Mouse (Mus musculus): ENCODE data around the gene Gabarapl2. TPM values are rescaled to one million over a fixed set of nuclear protein-coding genes. Genes with fewer than 3 reads are reported as not detected.
A peak's percentile ranks its signal among the peaks of the same experiment; 100 is the strongest.

Gene Gabarapl2
- polyA plus RNA-seq, 1 experiment from 2014 or later: 182 TPM

- no peak within 1 kb of the TSS for H3K27ac ChIP-seq (replicated peaks; ENCODE audit: low read depth, low read length)
- DNase-seq (ENCODE audit: low spot score): peak; percentile 60
- ATAC-seq (ENCODE audit: insufficient number of reproducible peaks, low FRiP score, low TSS enrichment, low read depth): peak; percentile 11; the same call in 1 of the 2 replicates
These were observed 30.7 kb upstream of the Gabarapl2 start, which contains the start of gene Chst5 for GRCm38 (mm10) chr8:111909621-111910450. Gene Chst5, minus strand, starts transcription at chr8:111910447.

GRCm38 (mm10) chr8:111911572-111911971 lies 28.9 kb upstream of the Gabarapl2 start:
- H3K27me3 ChIP-seq (ENCODE audit: control insufficient read depth, insufficient read depth, low read length): peaks cover 14% of the 10 kb centered on the region

More at GRCm38 (mm10) chr8:111909621-111910450, 30.7 kb upstream of the Gabarapl2 start, which contains the start of gene Chst5:
- Histone ChIP-seq H3K4me2 (ENCODE audit: low read depth, severe bottlenecking) (peak within 1 kb of the TSS; percentile 40), H3K9me3 (ENCODE audit: control insufficient read depth, low read length) (no peaks in the 10 kb centered on the region), H3K4me3 (ENCODE audit: low read depth, low read length) (peak within 1 kb of the TSS; percentile 35), H3K9ac (ENCODE audit: low read length) (peak within 1 kb of the TSS; percentile 36; the same call in 1 of the 2 replicates), H3K36me3 (ENCODE audit: control insufficient read depth, insufficient read depth, low read length) (no peaks in the 10 kb centered on the region), H3K4me1 (ENCODE audit: control insufficient read depth, insufficient read depth, low read length) (no peaks in the 10 kb centered on the region), H3K27me3 (ENCODE audit: control insufficient read depth, insufficient read depth, low read length) (peaks cover 14% of the 10 kb centered on the region)
- 4% methylated on average over 47 of the region's 47 CpGs for WGBS

GRCm38 (mm10) chr8:111912860-111913432 lies 27.6 kb upstream of the Gabarapl2 start:
- Histone ChIP-seq H3K27me3 (ENCODE audit: control insufficient read depth, insufficient read depth, low read length) (peaks cover 14% of the 10 kb centered on the region), H3K4me1 (ENCODE audit: control insufficient read depth, insufficient read depth, low read length) (no peaks in the 10 kb centered on the region), H3K36me3 (ENCODE audit: control insufficient read depth, insufficient read depth, low read length) (no peaks in the 10 kb centered on the region), H3K4me3 (ENCODE audit: low read depth, low read length) (no peak overlapping the region), H3K9ac (ENCODE audit: low read length) (no peak overlapping the region), H3K4me2 (ENCODE audit: low read depth, severe bottlenecking) (no peak overlapping the region), H3K9me3 (ENCODE audit: control insufficient read depth, low read length) (no peaks in the 10 kb centered on the region), H3K27ac (replicated peaks; ENCODE audit: low read depth, low read length) (no peak overlapping the region)
- 49% methylated on average over 12 of the region's 12 CpGs for WGBS
- ATAC-seq (ENCODE audit: insufficient number of reproducible peaks, low FRiP score, low TSS enrichment, low read depth) (no peak; the same call in 1 of the 2 replicates), DNase-seq (ENCODE audit: low spot score) (peak; percentile 34)

More at GRCm38 (mm10) chr8:111911572-111911971, 28.9 kb upstream of the Gabarapl2 start:
- no peaks in the 10 kb centered on the region for H3K36me3 ChIP-seq (ENCODE audit: control insufficient read depth, insufficient read depth, low read length)
- no peak overlapping the region for H3K4me2 ChIP-seq (ENCODE audit: low read depth, severe bottlenecking)
- 60% methylated on average over 7 of the region's 7 CpGs for WGBS
- H3K9ac ChIP-seq (ENCODE audit: low read length): no peak overlapping the region
- no peak for ATAC-seq (ENCODE audit: insufficient number of reproducible peaks, low FRiP score, low TSS enrichment, low read depth)
- no peaks in the 10 kb centered on the region for H3K9me3 ChIP-seq (ENCODE audit: control insufficient read depth, low read length)
- no peaks in the 10 kb centered on the region for H3K4me1 ChIP-seq (ENCODE audit: control insufficient read depth, insufficient read depth, low read length)
- no peak overlapping the region for H3K27ac ChIP-seq (replicated peaks; ENCODE audit: low read depth, low read length)
- no peak overlapping the region for H3K4me3 ChIP-seq (ENCODE audit: low read depth, low read length)
- no peak for DNase-seq (ENCODE audit: low spot score)

- Histone ChIP-seq H3K4me2 (ENCODE audit: low read depth, severe bottlenecking) (no peak overlapping the region), H3K9ac (ENCODE audit: low read length) (no peak overlapping the region), H3K4me3 (ENCODE audit: low read depth, low read length) (no peak overlapping the region), H3K9me3 (ENCODE audit: control insufficient read depth, low read length) (no peaks in the 10 kb centered on the region), H3K27me3 (ENCODE audit: control insufficient read depth, insufficient read depth, low read length) (no peaks in the 10 kb centered on the region), H3K36me3 (ENCODE audit: control insufficient read depth, insufficient read depth, low read length) (no peaks in the 10 kb centered on the region), H3K4me1 (ENCODE audit: control insufficient read depth, insufficient read depth, low read length) (no peaks in the 10 kb centered on the region), H3K27ac (replicated peaks; ENCODE audit: low read depth, low read length) (no peak overlapping the region)
- DNase-seq (ENCODE audit: low spot score): no peak
- no peak for ATAC-seq (ENCODE audit: insufficient number of reproducible peaks, low FRiP score, low TSS enrichment, low read depth)
- 77% methylated on average over 2 of the region's 2 CpGs for WGBS
These were observed 20.8 kb upstream of the Gabarapl2 start for GRCm38 (mm10) chr8:111919663-111920062.

- no peak overlapping the region for H3K4me2 ChIP-seq (ENCODE audit: low read depth, severe bottlenecking)
- no peaks in the 10 kb centered on the region for H3K36me3 ChIP-seq (ENCODE audit: control insufficient read depth, insufficient read depth, low read length)
- no peaks in the 10 kb centered on the region for H3K9me3 ChIP-seq (ENCODE audit: control insufficient read depth, low read length)
- no peak overlapping the region for H3K4me3 ChIP-seq (ENCODE audit: low read depth, low read length)
- no peak for ATAC-seq (ENCODE audit: insufficient number of reproducible peaks, low FRiP score, low TSS enrichment, low read depth)
- DNase-seq (ENCODE audit: low spot score): no peak
- 79% methylated on average over 4 of the region's 4 CpGs for WGBS
- no peaks in the 10 kb centered on the region for H3K27me3 ChIP-seq (ENCODE audit: control insufficient read depth, insufficient read depth, low read length)
- no peak overlapping the region for H3K9ac ChIP-seq (ENCODE audit: low read length)
- no peak overlapping the region for H3K27ac ChIP-seq (replicated peaks; ENCODE audit: low read depth, low read length)
- H3K4me1 ChIP-seq (ENCODE audit: control insufficient read depth, insufficient read depth, low read length): no peaks in the 10 kb centered on the region
These were observed 19.5 kb upstream of the Gabarapl2 start for GRCm38 (mm10) chr8:111920971-111921370.

GRCm38 (mm10) chr8:111923383-111923804 lies 17.1 kb upstream of the Gabarapl2 start:
- Histone ChIP-seq H3K27me3 (ENCODE audit: control insufficient read depth, insufficient read depth, low read length) (no peaks in the 10 kb centered on the region), H3K27ac (replicated peaks; ENCODE audit: low read depth, low read length) (no peak overlapping the region), H3K4me1 (ENCODE audit: control insufficient read depth, insufficient read depth, low read length) (no peaks in the 10 kb centered on the region), H3K4me2 (ENCODE audit: low read depth, severe bottlenecking) (no peak overlapping the region), H3K9ac (ENCODE audit: low read length) (no peak overlapping the region), H3K4me3 (ENCODE audit: low read depth, low read length) (no peak overlapping the region), H3K9me3 (ENCODE audit: control insufficient read depth, low read length) (no peaks in the 10 kb centered on the region), H3K36me3 (ENCODE audit: control insufficient read depth, insufficient read depth, low read length) (no peaks in the 10 kb centered on the region)
- DNase-seq (ENCODE audit: low spot score): no peak
- 35% methylated on average over 10 of the region's 10 CpGs for WGBS
- no peak for ATAC-seq (ENCODE audit: insufficient number of reproducible peaks, low FRiP score, low TSS enrichment, low read depth)

GRCm38 (mm10) chr8:111924976-111925375 lies 15.5 kb upstream of the Gabarapl2 start:
- WGBS: 79% methylated on average over 7 of the region's 7 CpGs
- no peak for DNase-seq (ENCODE audit: low spot score)
- ATAC-seq (ENCODE audit: insufficient number of reproducible peaks, low FRiP score, low TSS enrichment, low read depth): no peak

GRCm38 (mm10) chr8:111929648-111930344 lies 10.7 kb upstream of the Gabarapl2 start:
- Histone ChIP-seq H3K4me3 (ENCODE audit: low read depth, low read length) (no peak overlapping the region), H3K36me3 (ENCODE audit: control insufficient read depth, insufficient read depth, low read length) (no peaks in the 10 kb centered on the region), H3K9me3 (ENCODE audit: control insufficient read depth, low read length) (no peaks in the 10 kb centered on the region), H3K9ac (ENCODE audit: low read length) (no peak overlapping the region), H3K27ac (replicated peaks; ENCODE audit: low read depth, low read length) (no peak overlapping the region), H3K4me1 (ENCODE audit: control insufficient read depth, insufficient read depth, low read length) (peaks cover 9% of the 10 kb centered on the region; the same call in 1 of the 2 replicates), H3K4me2 (ENCODE audit: low read depth, severe bottlenecking) (no peak overlapping the region), H3K27me3 (ENCODE audit: control insufficient read depth, insufficient read depth, low read length) (no peaks in the 10 kb centered on the region)
- WGBS: 75% methylated on average over 8 of the region's 8 CpGs
- DNase-seq (ENCODE audit: low spot score) (no peak), ATAC-seq (ENCODE audit: insufficient number of reproducible peaks, low FRiP score, low TSS enrichment, low read depth) (no peak)

More at GRCm38 (mm10) chr8:111924976-111925375, 15.5 kb upstream of the Gabarapl2 start:
- Histone ChIP-seq H3K27ac (replicated peaks; ENCODE audit: low read depth, low read length) (no peak overlapping the region), H3K4me2 (ENCODE audit: low read depth, severe bottlenecking) (no peak overlapping the region), H3K9me3 (ENCODE audit: control insufficient read depth, low read length) (no peaks in the 10 kb centered on the region), H3K36me3 (ENCODE audit: control insufficient read depth, insufficient read depth, low read length) (no peaks in the 10 kb centered on the region), H3K4me1 (ENCODE audit: control insufficient read depth, insufficient read depth, low read length) (no peaks in the 10 kb centered on the region), H3K9ac (ENCODE audit: low read length) (no peak overlapping the region), H3K4me3 (ENCODE audit: low read depth, low read length) (no peak overlapping the region), H3K27me3 (ENCODE audit: control insufficient read depth, insufficient read depth, low read length) (no peaks in the 10 kb centered on the region)

Data from limb, embryonic 11.5 days (tissue).